ENCODE assay signal across 19 mouse cellular contexts in the genomic region with DNA sequence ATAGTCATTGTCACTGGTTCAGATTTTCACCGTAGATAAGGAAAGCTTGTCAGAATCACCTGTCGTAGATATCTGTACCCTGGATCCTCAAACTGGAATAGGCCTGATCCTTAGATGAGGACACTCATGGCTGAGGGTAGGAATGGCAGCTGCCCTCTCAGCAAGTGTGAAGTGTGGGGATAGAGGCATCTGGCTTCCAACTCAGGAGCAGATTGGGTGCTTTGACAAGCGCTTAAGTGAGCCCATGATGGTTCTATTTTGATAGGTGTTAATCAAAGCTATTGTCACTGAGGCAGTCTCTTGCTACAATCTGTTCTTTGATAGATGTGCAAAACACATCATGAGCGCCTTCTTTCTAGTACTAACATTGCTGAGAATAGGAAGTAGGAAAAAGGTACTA.
DNase-seq lines count a peak whose midpoint lies in the region; ATAC-seq and TF ChIP-seq lines count a peak whose summit lies in the region.
"Had no signal": no experiment of that assay in that cellular context is flagged by ENCODE, and none has a peak within 500 bp of the region (broad histone marks: within the 10 kb centered on the region; RNA-seq: fewer than 3 reads in every experiment).

No protein-coding gene starts in this region.

- H3K36me3 ChIP-seq in hindbrain, postnatal 0 days (ENCODE audit: insufficient read depth, low read length): no peaks in the 10 kb centered on the region
- H3K36me3 ChIP-seq in hindbrain, embryonic 10.5 days: no peaks in the 10 kb centered on the region
- no peaks in the 10 kb centered on the region for H3K36me3 ChIP-seq in neural tube, embryonic 15.5 days
- H3K36me3 ChIP-seq: embryonic facial prominence, embryonic 10.5 days; G1E; midbrain, embryonic 12.5 days; neural tube, embryonic 13.5 days had no signal

- intact Hi-C loops in left cerebral cortex, postnatal 10 days (cut with DNase I): loop anchor here (10.0 kb wide), 1 partner anchor 115 kb away; a partner anchor contains a TSS

- TF ChIP-seq POLR2A in cerebellum, adult 2 months (IDR thresholded peaks at IDR 0.05; ENCODE audit: borderline replicate concordance, insufficient read depth, low read length): no peak

- H3K27me3 ChIP-seq in cerebellum, adult 2 months (ENCODE audit: control insufficient read depth, insufficient read depth, low read length): no peaks in the 10 kb centered on the region
- H3K27me3 ChIP-seq in hindbrain, postnatal 0 days (ENCODE audit: insufficient read depth, low read length): no peaks in the 10 kb centered on the region
- no peaks in the 10 kb centered on the region for H3K27me3 ChIP-seq in hindbrain, embryonic 10.5 days (ENCODE audit: insufficient read depth, poor library complexity, severe bottlenecking)
- no peaks in the 10 kb centered on the region for H3K27me3 ChIP-seq in neural tube, embryonic 15.5 days (replicated peaks)
- H3K27me3 ChIP-seq: midbrain, embryonic 12.5 days; neural tube, embryonic 13.5 days had no signal

- no peak overlapping the region for H3K4me2 ChIP-seq in hindbrain, postnatal 0 days (ENCODE audit: low read depth, low read length)
- H3K4me2 ChIP-seq in neural tube, embryonic 15.5 days: no peak overlapping the region
- H3K4me2 ChIP-seq: midbrain, embryonic 12.5 days; neural tube, embryonic 13.5 days had no signal

- H3K9me3 ChIP-seq in hindbrain, postnatal 0 days (ENCODE audit: low read length): no peaks in the 10 kb centered on the region
- no peaks in the 10 kb centered on the region for H3K9me3 ChIP-seq in hindbrain, embryonic 10.5 days
- H3K9me3 ChIP-seq in neural tube, embryonic 15.5 days (replicated peaks): no peaks in the 10 kb centered on the region
- H3K9me3 ChIP-seq: embryonic facial prominence, embryonic 10.5 days; G1E; midbrain, embryonic 12.5 days; neural tube, embryonic 13.5 days had no signal

- H3K4me1 ChIP-seq in cerebellum, adult 2 months (ENCODE audit: control insufficient read depth, insufficient read depth, low read length): peaks cover 21% of the 10 kb centered on the region
- H3K4me1 ChIP-seq in hindbrain, postnatal 0 days (ENCODE audit: insufficient read depth, low read length): no peaks in the 10 kb centered on the region
- no peaks in the 10 kb centered on the region for H3K4me1 ChIP-seq in hindbrain, embryonic 10.5 days (replicated peaks)
- H3K4me1 ChIP-seq in neural tube, embryonic 15.5 days: no peaks in the 10 kb centered on the region
- H3K4me1 ChIP-seq: embryonic facial prominence, embryonic 10.5 days; neural tube, embryonic 13.5 days had no signal

- H3K4me3 ChIP-seq in cerebellum, adult 2 months (replicated peaks; ENCODE audit: insufficient read depth, low read depth, low read length): no peak overlapping the region
- no peak overlapping the region for H3K4me3 ChIP-seq in hindbrain, postnatal 0 days (ENCODE audit: low read length)
- H3K4me3 ChIP-seq in hindbrain, embryonic 10.5 days: no peak overlapping the region
- H3K4me3 ChIP-seq in neural tube, embryonic 15.5 days (replicated peaks): no peak overlapping the region
- H3K4me3 ChIP-seq: embryonic facial prominence, embryonic 10.5 days; midbrain, embryonic 12.5 days; neural tube, embryonic 13.5 days had no signal

- WGBS in cerebellum, adult 2 months: 51% methylated on average over 4 of the region's 4 CpGs
- WGBS in hindbrain, postnatal 0 days: 84% methylated on average over 4 of the region's 4 CpGs
- 96% methylated on average over 4 of the region's 4 CpGs for WGBS in hindbrain, embryonic 10.5 days
- WGBS in neural tube, embryonic 15.5 days: 92% methylated on average over 4 of the region's 4 CpGs

- ATAC-seq in hindbrain, postnatal 0 days: 0 out of 2 replicates have a peak, but pooled peaks have one; percentile 64
- no peak for ATAC-seq in neural tube, embryonic 15.5 days (ENCODE audit: low FRiP score)
- ATAC-seq: activated CD4-positive, CD25-positive, alpha-beta regulatory T cell, adult 4 months; lung, postnatal 0 days had no signal

- H3K27ac ChIP-seq in cerebellum, adult 2 months (ENCODE audit: insufficient read depth, low read length): no peak overlapping the region
- no peak overlapping the region for H3K27ac ChIP-seq in hindbrain, postnatal 0 days
- H3K27ac ChIP-seq in hindbrain, embryonic 10.5 days: no peak overlapping the region
- H3K27ac ChIP-seq in neural tube, embryonic 15.5 days (replicated peaks): no peak overlapping the region
- H3K27ac ChIP-seq: embryonic facial prominence, embryonic 10.5 days; liver, embryonic 14.5 days; midbrain, embryonic 12.5 days; neural tube, embryonic 13.5 days had no signal

- no peak for TF ChIP-seq CTCF in cerebellum, adult 2 months (IDR thresholded peaks at IDR 0.05; ENCODE audit: borderline replicate concordance, insufficient read depth, low read depth, low read length)
- no peak for TF ChIP-seq CTCF in hindbrain, postnatal 0 days (IDR thresholded peaks at IDR 0.05; ENCODE audit: low read depth)

- no peak overlapping the region for H3K9ac ChIP-seq in hindbrain, postnatal 0 days (replicated peaks; ENCODE audit: low read length)
- H3K9ac ChIP-seq in neural tube, embryonic 15.5 days (replicated peaks): no peak overlapping the region
- H3K9ac ChIP-seq: liver, embryonic 14.5 days; midbrain, embryonic 12.5 days; neural tube, embryonic 13.5 days had no signal

- DNase-seq in cerebellum, adult 2 months: peak; percentile 45 to 58
- DNase-seq in cerebellum, adult 9-10 months: no peak
- peak; percentile 46 for DNase-seq in hindbrain, postnatal 0 days (ENCODE audit: low spot score)
- no peak for DNase-seq in hindbrain, embryonic 10.5 days (ENCODE audit: low spot score)
- peak; percentile 57 for DNase-seq in cerebellum, postnatal 10 days
- peak; percentile 51 for DNase-seq in layer of hippocampus, adult 9-11 months
- DNase-seq in left cerebral cortex, postnatal 10 days (ENCODE audit: extremely low spot score in 1 of 2, low spot score in 2 of 2): no peak
- DNase-seq: adrenal gland, postnatal 10 days; gastrocnemius, postnatal 10 days; kidney, adult 9 months; kidney, postnatal 36 days had no signal

Comparison
In these comparisons a context has a peak if more than half of its experiments do, and no peak if none do; other contexts are left out.
1. DNase-seq: peak in cerebellum, adult 2 months (2 of 2), hindbrain, postnatal 0 days (single experiment), cerebellum, postnatal 10 days (2 of 2) and layer of hippocampus, adult 9-11 months (single experiment); none in cerebellum, adult 9-10 months (single experiment), hindbrain, embryonic 10.5 days (single experiment) and left cerebral cortex, postnatal 10 days (0 of 2).